Mouse (Mus musculus): ENCODE measurements around the gene Gm31371. TPM values are rescaled to one million over a fixed set of nuclear protein-coding genes. Genes with fewer than 3 reads are reported as not detected.

Gm31371 gene
- polyA plus RNA-seq (2015; fragmentation: Nextera tagmentation; extraction: Ambion mirVana) = not detected in 2 replicates

DNA sequence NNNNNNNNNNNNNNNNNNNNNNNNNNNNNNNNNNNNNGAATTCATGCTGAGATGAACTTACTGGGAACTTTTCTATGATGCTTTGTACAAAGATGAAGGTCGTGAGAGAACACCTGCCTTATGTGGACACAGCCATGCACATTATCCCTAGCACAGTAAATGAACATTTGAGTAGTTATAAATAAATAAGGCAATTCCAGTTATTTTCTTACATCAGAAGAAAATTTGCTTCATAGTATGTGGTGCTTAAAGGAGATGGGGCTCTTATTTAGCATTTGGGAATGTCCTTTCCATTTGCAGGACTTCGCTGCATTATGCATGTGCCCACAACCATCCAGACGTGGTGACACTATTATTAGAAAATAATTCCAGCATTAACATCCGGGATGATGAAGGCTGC is at the start of gene Gm31371:
Gm31371 (plus strand) TSS at position 301 of the 400 bp plus-strand sequence.

Other genes with a start within 250 kb of the Gm31371 start
- gene 4930467E23Rik, start 173.8 kb upstream of the Gm31371 start, polyA plus RNA-seq (2015; fragmentation: Nextera tagmentation; extraction: Ambion mirVana) = not detected in 2 replicates